Mouse (Mus musculus): ENCODE measurements around the gene Sass6. TPM values are rescaled to one million over a fixed set of nuclear protein-coding genes. Genes with fewer than 3 reads are reported as not detected.
"Not testable (repeated sequence)": the region's sequence is repeated elsewhere in the genome, so short reads cannot be mapped to it uniquely, and the experiment has no call there.

Gene Sass6
- total RNA-seq (2021) = 10 to 100 TPM; 11.5 to 12.3 TPM

DNA sequence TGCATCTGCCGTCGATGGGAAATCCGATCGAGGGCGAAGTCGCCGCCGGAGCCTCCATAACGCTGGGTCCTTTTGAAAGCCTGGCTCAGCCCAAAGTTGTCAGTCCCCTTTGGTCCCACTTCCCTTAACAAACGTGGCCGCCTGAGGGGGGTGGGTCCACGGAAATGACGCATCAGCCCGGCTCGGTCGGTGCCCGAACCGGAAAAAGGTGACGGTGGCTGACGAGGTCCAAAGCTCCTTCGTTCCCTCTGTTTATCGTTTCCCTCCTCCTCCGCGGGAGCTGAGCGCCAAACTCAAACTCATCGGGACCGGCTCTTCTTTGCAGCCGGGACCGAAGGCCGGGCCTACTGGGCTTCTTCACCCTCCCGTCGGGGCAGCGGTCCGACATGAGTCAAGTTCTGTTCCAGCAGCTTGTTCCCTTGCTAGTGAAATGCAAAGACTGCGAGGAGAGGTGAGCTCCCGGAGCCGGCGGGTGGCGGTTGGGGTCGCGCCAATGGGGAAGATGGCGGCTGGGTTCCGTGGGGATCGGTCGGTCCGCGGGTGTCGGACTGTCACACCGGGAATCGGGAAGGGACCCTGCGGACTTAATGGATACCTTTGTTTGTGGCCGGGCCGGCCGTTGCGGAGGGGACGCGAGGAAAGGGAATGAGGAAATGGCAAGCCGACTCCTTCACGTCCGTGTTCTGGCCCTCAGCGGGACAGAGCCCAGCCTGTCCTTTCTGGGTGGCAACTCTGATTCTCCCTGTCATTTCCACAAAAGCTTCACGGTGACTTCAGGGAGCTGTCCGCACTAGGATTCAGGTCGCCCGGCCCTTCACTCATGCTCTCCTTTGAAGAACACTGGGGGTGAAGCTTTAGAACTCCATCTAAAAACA is at the start of gene Sass6:
Gene Sass6, plus strand, starts transcription at position 255 of the 875 bp plus-strand sequence.
- DNase-seq = peak; percentile 99
- intact Hi-C loops (cut with DNase I) = loop anchor here (5.0 kb wide), 1 partner anchor 157 kb away; no protein-coding TSS in a partner anchor

- no peak for DNase-seq
- intact Hi-C loops (cut with DNase I) = no loop called here
Observed at GRCm38 (mm10) chr3:116547430-116547829, 47.4 kb upstream of the Sass6 start.

DNA sequence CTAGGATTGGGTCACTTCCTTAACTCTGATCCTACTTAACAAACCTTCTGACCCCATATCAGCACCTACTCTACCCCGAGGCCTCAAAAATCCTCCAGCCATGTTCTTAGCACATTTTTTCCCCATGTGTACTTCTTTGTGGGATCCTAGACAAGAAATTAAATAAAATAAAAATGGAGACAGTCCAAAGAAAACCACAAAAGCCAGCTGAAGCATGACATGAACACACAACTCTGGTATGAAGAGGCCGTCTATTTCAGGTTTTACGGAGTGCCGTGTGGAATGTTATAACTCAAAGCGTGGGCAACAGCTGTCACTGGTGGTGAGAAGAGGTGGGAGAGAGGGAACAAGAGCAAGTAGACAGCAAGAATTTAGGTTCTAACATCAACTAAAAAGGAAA is 43.4 kb upstream of the Sass6 start:
- no peak for DNase-seq
- intact Hi-C loops (cut with DNase I) = no loop called here

GRCm38 (mm10) chr3:116561315-116561714 is 33.5 kb upstream of the Sass6 start:
- DNase-seq = peak; percentile 16
- intact Hi-C loops (cut with DNase I) = not testable (repeated sequence)

DNA sequence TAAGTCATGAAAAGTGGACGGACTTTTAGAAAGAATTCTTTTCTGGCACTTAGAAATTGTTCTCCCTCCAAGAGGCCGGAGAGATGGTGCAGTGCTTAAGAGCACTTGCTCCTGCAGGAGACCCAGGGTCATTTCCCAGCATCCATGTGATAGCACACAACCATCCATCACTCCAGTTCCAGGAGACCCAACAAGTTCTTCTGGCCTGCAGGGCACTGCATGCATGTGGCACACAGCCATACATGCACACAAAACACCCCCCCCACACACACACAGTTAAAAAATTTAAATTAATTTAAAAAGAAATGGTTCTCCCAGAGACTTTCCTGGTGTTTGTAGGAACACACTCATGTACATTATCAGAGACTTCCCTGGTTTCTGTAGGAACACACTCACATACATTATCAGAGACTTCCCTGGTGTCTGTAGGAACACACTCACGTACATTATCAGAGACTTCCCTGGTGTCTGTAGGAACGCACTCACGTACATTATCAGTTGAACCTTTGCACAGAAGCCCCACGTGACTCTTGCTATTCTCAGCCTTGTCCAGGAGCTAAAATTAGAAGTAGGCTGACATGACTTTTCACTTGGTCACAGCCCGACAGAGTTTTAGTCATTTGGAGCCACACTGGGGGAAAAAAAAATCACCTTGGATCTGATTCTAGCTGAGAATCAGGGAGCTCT is 32.2 kb upstream of the Sass6 start, which contains the start of gene Lrrc39:
Gene Lrrc39, plus strand, starts transcription at position 566 of the 687 bp plus-strand sequence.
- intact Hi-C loops (cut with DNase I) = no loop called here
- no peak for DNase-seq

DNA sequence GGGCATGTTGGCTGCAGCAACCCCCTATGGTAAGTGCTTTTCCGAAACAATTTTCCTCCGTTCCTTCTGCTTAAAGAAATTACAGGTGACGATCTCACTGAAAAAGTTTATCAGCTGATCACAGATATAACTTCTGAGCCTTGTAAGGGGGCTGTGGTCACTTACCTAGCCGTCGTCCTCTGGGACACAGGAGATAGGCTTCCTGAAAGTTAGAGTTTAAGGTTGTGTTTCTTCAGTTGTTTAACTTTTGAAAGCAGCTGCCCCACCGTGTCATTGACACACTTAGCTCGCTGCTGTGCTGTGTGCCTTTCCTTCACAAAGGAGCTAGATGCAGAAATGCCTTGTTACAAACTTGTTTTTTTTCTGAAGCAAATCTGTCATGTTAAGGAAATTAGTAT is 31.7 kb upstream of the Sass6 start:
- DNase-seq = no peak
- intact Hi-C loops (cut with DNase I) = no loop called here

- intact Hi-C loops (cut with DNase I) = no loop called here
Observed at GRCm38 (mm10) chr3:116570628-116571027, 24.2 kb upstream of the Sass6 start.

GRCm38 (mm10) chr3:116577286-116577685 is 17.5 kb upstream of the Sass6 start:
- intact Hi-C loops (cut with DNase I) = no loop called here

More at GRCm38 (mm10) chr3:116570628-116571027, 24.2 kb upstream of the Sass6 start:
- DNase-seq = no peak

DNA sequence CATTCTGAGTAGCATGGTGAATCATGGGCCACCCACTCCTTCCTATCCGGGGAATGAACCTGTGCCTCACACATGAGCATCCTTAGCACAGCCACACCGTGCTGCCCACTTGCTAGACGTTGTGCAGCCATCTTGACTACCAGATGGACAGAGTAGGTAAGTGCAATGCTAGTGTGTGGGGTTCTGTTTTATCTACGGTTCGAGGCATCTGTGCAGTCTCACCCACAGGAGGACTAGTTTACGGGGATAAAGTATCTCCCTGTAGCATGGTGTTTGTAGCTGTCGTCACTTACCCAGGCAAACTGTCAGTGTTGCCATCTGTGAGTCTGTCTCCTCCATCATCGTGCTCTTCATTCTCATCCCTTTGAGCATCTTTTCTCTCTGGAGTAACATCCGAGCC is 12.6 kb upstream of the Sass6 start:
- DNase-seq = no peak
- intact Hi-C loops (cut with DNase I) = loop anchor here (5.0 to 10.0 kb wide), 3 partner anchors 80 to 247 kb away; no protein-coding TSS in a partner anchor

More at GRCm38 (mm10) chr3:116577286-116577685, 17.5 kb upstream of the Sass6 start:
- no peak for DNase-seq

DNA sequence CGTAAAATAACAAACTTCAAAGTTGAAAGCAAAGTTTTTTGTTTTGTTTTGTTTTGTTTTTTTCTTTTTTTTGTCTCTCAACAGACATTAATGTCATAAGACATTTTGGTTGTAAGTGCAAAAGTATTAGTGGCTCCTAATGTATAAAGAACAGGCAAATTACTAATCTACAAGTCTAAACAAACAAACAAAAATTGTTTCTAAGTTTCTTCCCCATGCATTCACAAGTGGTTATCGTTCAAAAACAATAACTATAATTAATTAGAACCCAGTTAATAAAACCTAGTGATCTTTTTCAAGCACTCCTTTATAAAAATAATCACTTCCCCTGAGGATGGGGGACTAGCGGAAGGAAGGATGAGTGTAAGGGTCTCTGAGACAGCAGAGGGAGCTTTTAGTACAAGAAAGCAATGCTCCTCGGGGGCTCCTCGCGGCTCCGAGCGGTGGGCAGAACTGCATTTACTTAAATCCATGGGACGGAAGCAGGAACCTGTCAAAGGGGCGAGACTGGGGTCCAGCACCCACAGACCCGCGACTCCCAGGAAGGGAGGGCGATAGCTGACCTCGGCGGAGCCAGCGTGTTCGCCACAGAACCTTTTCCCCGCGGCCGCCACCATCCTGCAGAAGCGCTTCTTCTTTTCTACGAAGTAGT is 580 bp upstream of the Sass6 start:
- DNase-seq = peak; percentile 56
- intact Hi-C loops (cut with DNase I) = loop anchor here (5.0 kb wide), 1 partner anchor 158 kb away; no protein-coding TSS in a partner anchor

DNA sequence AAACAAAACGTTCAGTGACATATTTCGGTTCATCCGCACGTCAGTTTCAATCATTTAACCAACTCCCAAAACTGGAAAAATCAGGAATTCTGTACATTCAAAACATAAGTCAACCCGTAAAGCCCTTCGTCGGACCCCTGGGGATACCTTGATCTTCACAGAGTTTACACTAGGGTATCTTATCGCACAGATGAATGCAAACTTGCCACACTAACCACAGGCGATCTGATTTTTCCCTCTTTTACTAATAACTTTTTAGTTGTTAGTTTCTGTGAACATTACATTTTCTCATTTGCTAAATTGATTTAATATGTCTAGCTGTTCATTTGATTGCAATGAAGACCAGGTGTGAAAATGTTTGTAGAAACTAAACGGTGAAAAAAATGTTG is 815 bp downstream of the Sass6 start:
- no peak for DNase-seq
- intact Hi-C loops (cut with DNase I) = no loop called here

DNA sequence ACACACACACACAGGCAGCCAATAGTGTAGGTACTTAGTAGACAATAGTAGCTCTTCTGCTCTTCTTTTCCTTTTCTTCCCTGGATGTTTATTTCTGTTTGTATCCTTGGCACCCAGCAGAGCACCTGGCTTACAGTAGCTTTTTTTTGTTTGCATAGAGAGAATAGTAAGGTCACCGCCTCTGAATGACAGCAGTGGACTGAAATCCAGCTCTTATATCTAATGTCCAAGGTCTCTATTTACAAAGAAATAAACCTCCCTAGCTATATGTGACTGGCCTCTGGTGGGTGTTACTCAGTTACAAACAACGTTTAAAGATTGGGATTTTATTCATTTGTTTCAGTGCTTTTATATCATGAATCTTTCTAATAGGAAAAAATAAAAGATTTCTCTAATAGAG is 4.9 kb downstream of the Sass6 start:
- intact Hi-C loops (cut with DNase I) = no loop called here
- no peak for DNase-seq

GRCm38 (mm10) chr3:116601005-116601404 is 6.2 kb downstream of the Sass6 start:
- DNase-seq = no peak
- intact Hi-C loops (cut with DNase I) = no loop called here

DNA sequence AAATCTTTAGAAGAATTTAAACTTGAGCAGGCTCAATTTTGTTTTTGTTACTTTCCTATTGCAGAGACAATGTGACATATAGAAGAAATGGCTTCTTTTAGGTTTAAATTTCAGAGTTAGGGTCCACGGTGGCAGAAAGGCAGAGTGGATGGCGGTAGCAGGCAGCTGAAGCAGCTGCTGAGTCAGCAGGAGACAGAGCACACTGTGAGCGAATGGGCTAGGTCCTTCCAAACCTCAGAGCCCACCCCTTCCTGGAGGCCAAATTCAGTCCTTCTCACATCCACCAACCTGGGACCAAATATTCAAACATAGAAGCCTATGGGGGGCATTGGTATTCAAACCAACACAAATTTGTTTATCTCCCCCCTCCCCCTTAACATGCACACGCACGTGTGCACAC is 7.0 kb downstream of the Sass6 start:
- intact Hi-C loops (cut with DNase I) = no loop called here

DNA sequence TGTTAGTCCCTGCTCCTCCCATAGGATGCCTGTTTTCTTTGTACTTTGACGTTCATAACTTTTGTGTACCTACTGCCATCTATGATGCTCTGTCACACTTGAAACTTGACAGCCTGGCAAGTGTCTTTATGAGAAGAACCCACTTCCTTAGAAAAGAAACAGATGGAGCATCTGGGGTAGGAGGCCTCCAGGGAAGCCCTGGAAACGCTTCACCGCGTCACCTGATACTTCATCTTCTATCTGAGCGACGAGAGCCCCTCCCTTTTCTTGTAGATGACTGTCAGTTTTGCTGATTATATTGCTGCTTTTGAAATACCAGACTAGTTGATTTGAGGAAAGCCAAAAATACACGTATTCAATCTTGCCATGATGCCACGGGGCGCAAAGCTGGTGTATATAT is 9.8 kb downstream of the Sass6 start:
- intact Hi-C loops (cut with DNase I) = no loop called here
- no peak for DNase-seq

More for the DNA sequence above, 7.0 kb downstream of the Sass6 start:
- DNase-seq = no peak

DNA sequence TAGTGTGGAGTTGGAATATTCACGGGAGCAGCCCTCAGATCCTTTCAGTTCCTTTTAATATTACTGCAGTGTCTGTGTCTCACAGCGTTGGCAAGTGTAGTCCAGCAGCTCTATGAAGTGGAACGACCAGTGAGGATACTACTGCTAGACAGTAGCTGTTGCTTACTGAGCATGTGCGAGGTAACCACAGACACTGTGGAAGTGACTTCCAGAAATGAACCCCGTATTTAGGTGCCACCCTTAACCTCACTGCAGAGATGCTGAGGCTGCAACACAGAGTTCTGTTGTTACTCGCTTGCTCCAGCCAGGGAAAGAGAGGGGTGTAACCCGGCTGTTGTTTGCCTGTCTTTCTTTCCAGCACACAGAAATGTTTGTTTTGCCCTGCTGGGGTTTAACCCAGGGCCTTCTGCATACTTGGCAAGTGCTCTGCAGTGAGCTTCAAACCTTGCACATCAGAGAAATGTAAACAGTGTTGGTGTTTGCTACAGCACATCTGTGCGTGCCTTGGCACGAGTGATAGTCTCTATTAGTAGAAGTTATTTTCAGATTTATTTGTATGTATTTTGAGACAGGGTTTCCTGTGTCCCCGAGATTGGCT is 19.6 kb downstream of the Sass6 start, which contains the start of gene Trmt13:
Gene Trmt13, minus strand, starts transcription at position 293 of the 598 bp plus-strand sequence.
- intact Hi-C loops (cut with DNase I) = no loop called here
- DNase-seq = no peak

DNA sequence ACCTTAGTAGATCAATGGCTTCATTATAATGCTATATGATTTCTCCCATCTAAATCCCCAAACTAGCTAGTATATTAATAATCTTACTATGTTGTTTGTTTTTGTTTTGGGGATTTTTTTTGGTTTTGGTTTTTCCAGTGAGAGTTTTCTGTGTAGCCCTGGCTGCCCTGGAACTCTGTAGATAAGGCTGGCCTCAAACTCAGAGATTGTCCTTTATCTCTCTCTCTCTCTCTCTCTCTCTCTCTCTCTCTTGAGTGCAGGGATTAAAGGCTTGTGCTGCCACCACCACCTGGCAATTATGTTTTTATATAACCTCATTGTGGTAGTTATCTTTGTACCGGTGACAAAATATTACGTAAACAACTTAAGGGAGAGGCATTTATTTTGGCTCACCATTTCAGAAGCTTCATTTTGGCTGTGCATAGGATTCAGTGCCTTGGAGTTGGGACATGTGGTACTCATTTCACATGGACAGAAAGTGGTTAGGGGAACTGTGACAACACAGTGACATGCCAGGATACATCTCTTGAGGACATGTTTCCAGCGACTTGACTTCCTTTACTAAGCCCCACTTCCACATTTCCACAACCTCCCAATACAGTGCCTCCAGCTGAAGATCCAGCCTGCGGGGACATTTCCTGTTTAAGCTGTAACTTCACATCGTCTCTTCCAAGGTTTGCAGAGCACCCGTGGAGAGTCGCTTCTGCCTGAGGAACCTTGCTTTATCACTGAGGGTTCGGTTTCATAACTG is 20.7 kb downstream of the Sass6 start:
- intact Hi-C loops (cut with DNase I) = no loop called here
- no peak for DNase-seq

DNA sequence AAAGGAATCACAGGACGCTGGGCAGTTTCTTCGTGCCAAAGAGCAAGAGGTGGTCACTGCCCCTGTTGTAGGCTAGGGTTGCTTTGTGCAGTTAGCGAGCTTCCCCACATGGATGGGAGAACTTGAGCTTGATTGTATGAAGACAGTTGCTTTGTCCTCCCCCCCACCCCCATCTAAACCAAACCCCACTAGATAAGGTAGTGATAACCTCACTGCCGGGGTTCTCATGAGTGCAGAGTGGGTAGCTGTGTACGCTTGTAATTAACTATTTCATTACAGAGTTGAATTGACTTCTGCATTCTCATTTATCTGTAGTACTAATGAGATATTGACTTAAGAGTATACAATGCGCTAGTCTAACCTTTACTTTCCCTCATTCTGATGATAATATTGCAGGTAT is 24.1 kb downstream of the Sass6 start:
- no peak for DNase-seq
- intact Hi-C loops (cut with DNase I) = no loop called here

DNA sequence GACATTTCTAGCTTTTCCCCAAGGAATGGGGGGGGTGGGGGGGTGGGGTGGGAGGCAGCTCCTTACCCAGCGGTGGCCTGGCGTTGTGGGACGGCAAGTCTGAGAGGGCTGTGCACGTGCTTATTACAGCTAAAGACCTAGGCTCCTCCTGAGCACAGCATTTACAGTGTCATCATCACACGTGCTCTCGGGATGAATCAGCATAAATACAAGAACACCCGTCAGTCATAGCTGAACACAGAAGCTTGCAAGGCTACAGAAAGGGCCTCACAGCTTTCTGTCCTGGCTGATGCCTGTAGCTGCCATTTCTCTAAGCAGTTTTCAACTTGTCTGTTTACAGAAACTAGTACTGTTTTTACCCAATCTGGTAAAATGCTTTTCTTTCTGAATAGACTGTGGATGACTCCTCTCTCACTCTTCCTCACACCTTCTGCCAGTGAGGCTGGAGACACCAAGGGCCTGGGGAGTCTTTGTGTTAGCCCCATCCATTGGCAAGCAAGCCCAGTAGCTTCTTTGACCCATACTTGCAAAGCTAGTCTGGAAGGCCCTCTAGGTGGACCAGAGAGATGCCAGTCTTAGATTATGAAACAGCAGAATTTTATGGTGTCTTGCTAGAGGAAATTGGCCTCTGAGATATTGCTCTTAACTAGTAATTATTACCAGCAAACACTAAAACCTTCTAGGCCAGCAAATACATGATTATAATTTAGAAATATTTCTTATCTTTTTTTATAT is 26.0 kb downstream of the Sass6 start:
- no peak for DNase-seq

More for the DNA sequence above, 26.0 kb downstream of the Sass6 start:
- intact Hi-C loops (cut with DNase I) = no loop called here
